Mouse (Mus musculus): ENCODE results near the gene Ctsw.

The Ctsw gene

GRCm38 (mm10) chr19:5432992-5433852, 35.1 kb downstream of the Ctsw start:
- no peak for DNase-seq (ENCODE audit: low read depth in 1 of 2, low spot score in 2 of 2)

GRCm38 (mm10) chr19:5431911-5432464, 36.3 kb downstream of the Ctsw start:
- DNase-seq (ENCODE audit: low read depth in 1 of 2, low spot score in 2 of 2): no peak

GRCm38 (mm10) chr19:5430408-5430807, 37.9 kb downstream of the Ctsw start:
- no peak for DNase-seq (ENCODE audit: low read depth in 1 of 2, low spot score in 2 of 2)

GRCm38 (mm10) chr19:5429806-5430205, 38.5 kb downstream of the Ctsw start:
- DNase-seq (ENCODE audit: low read depth in 1 of 2, low spot score in 2 of 2): no peak

GRCm38 (mm10) chr19:5429219-5429618, 39.1 kb downstream of the Ctsw start:
- no peak for DNase-seq (ENCODE audit: low read depth in 1 of 2, low spot score in 2 of 2)

GRCm38 (mm10) chr19:5428083-5428482, 40.2 kb downstream of the Ctsw start:
- no peak for DNase-seq (ENCODE audit: low read depth in 1 of 2, low spot score in 2 of 2)

GRCm38 (mm10) chr19:5426640-5427290, 41.5 kb downstream of the Ctsw start:
- DNase-seq (ENCODE audit: low read depth in 1 of 2, low spot score in 2 of 2): no peak

- no peak for DNase-seq (ENCODE audit: low read depth in 1 of 2, low spot score in 2 of 2)
Measured at GRCm38 (mm10) chr19:5425906-5426565, 42.3 kb downstream of the Ctsw start.

GRCm38 (mm10) chr19:5424782-5425741, 43.2 kb downstream of the Ctsw start, which contains the start of the genes Drap1 and AI837181:
Gene Drap1 (minus strand): TSS chr19:5424979.
Gene AI837181 (plus strand): TSS chr19:5425144.
- DNase-seq (ENCODE audit: low read depth in 1 of 2, low spot score in 2 of 2): peak; percentile 63 to 84

GRCm38 (mm10) chr19:5424092-5424781, 44.1 kb downstream of the Ctsw start:
- DNase-seq (ENCODE audit: low read depth in 1 of 2, low spot score in 2 of 2): no peak

GRCm38 (mm10) chr19:5423561-5423960, 44.7 kb downstream of the Ctsw start:
- no peak for DNase-seq (ENCODE audit: low read depth in 1 of 2, low spot score in 2 of 2)

- DNase-seq (ENCODE audit: low read depth in 1 of 2, low spot score in 2 of 2): no peak
Measured at GRCm38 (mm10) chr19:5422895-5423443, 45.3 kb downstream of the Ctsw start.

- DNase-seq (ENCODE audit: low read depth in 1 of 2, low spot score in 2 of 2): no peak
Measured at GRCm38 (mm10) chr19:5422267-5422666, 46.0 kb downstream of the Ctsw start.

- DNase-seq (ENCODE audit: low read depth in 1 of 2, low spot score in 2 of 2): no peak
Measured at GRCm38 (mm10) chr19:5421784-5422183, 46.5 kb downstream of the Ctsw start.

- DNase-seq (ENCODE audit: low read depth in 1 of 2, low spot score in 2 of 2): no peak
Measured at GRCm38 (mm10) chr19:5420579-5420978, 47.7 kb downstream of the Ctsw start.

GRCm38 (mm10) chr19:5419630-5420029, 48.7 kb downstream of the Ctsw start:
- no peak for DNase-seq (ENCODE audit: low read depth in 1 of 2, low spot score in 2 of 2)

GRCm38 (mm10) chr19:5418750-5419466, 49.4 kb downstream of the Ctsw start:
- DNase-seq (ENCODE audit: low read depth in 1 of 2, low spot score in 2 of 2): no peak

Data from monocyte, adult 2 months (primary cell).